Mouse (Mus musculus) small intestine, adult 2 months (tissue): ENCODE data around the gene Rbm4b. TPM values are rescaled to one million over a fixed set of nuclear protein-coding genes. Genes with fewer than 3 reads are reported as not detected.
"Not testable (repeated sequence)": the region's sequence is repeated elsewhere in the genome, so short reads cannot be mapped to it uniquely, and the experiment has no call there.

Experiments
- H3K27ac ChIP-seq: fragments of 200-500 bp; 2 replicates; pipeline ENCODE4 v1.5.1; 2012; ENCODE audit warnings: low read depth, low read length, control low read depth, inconsistent platforms; ENCODE audit not compliant: insufficient read depth
- H3K27me3 ChIP-seq: fragments of 200-500 bp; 2 replicates; pipeline ENCODE4 v1.6.1; 2012; ENCODE audit warnings: mild to moderate bottlenecking, moderate library complexity, low read length, inconsistent platforms; ENCODE audit not compliant: control insufficient read depth, insufficient read depth
- H3K36me3 ChIP-seq: fragments of 200-500 bp; 2 replicates; pipeline ENCODE4 v1.6.1; 2012; ENCODE audit warnings: mild to moderate bottlenecking, low read length, control low read depth, inconsistent platforms; ENCODE audit not compliant: control insufficient read depth, insufficient read depth
- H3K4me1 ChIP-seq: fragments of 200-500 bp; 2 replicates; pipeline ENCODE4 v1.6.1; 2012; ENCODE audit warnings: low read length, inconsistent platforms, mixed read lengths; ENCODE audit not compliant: control insufficient read depth, insufficient read depth, insufficient read length
- H3K4me3 ChIP-seq: fragments of 200-500 bp; 2 replicates; pipeline ENCODE4 v1.5.1; 2012; ENCODE audit warnings: low read depth, mild to moderate bottlenecking, control low read depth, inconsistent platforms, low read length, moderate library complexity
- CTCF ChIP-seq: fragments of 200-500 bp; IDR thresholded peaks from 2 replicates; pipeline ENCODE4 v1.5.1; 2012; ENCODE audit warnings: low read depth, mild to moderate bottlenecking, control low read depth, inconsistent platforms, low read length, moderate library complexity, mixed read lengths; ENCODE audit not compliant: insufficient replicate concordance, insufficient read length; ENCODE audit errors: extremely low read depth
- POLR2A ChIP-seq: fragments of 200-500 bp; IDR thresholded peaks from 2 replicates; pipeline ENCODE4 v1.6.1; 2012; ENCODE audit warnings: low read depth, mild to moderate bottlenecking, control low read depth, inconsistent platforms, low read length, moderate library complexity
- WGBS: fragments of 180-500 bp; shearing (Covaris S2); methylation state at CpG from one replicate; pipeline ENCODE4 v1.1.7; 2018; 5-methylcytosine and 5-hydroxymethylcytosine counted together
- polyA plus RNA-seq: library from polyadenylated mRNA; depleted of rRNA; stranded (reverse); fragments of >200 nt; gene quantifications from 2 replicates; pipeline ENCODE4 v1.2.3, GENCODE M21; 2012; rRNA removed

The Rbm4b gene
- polyA plus RNA-seq, 1 experiment, result 4.4 TPM

DNA sequence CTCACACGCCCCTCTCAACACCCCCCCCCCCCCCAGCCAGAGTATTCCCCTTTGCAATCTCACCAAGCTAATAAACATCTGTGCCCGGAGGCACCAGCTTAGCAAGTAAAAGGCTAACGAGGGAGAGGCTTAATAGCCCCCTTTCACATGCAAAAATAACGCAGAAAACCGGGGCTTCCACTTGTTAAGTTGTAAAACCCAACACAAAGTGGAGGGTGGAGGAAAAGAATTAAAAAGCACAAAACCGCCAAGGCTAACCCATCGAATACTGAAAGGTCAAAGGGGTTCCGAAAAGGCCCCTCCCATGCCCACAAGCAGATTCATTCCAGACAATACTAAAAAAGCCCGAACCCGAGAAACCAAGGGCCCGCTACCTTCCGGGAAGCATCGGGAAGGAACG is 54.0 kb downstream of the Rbm4b start:
- Histone ChIP-seq H3K27ac (no peak overlapping the region), H3K4me1 (peaks cover 8% of the 10 kb centered on the region; the same call in 1 of the 2 replicates), H3K36me3 (no peaks in the 10 kb centered on the region), H3K27me3 (no peaks in the 10 kb centered on the region), H3K4me3 (peak overlapping the region; percentile 78)
- under 1% methylated on average over 14 of the region's 14 CpGs for WGBS
- TF ChIP-seq CTCF (no peak), POLR2A (no peak)

DNA sequence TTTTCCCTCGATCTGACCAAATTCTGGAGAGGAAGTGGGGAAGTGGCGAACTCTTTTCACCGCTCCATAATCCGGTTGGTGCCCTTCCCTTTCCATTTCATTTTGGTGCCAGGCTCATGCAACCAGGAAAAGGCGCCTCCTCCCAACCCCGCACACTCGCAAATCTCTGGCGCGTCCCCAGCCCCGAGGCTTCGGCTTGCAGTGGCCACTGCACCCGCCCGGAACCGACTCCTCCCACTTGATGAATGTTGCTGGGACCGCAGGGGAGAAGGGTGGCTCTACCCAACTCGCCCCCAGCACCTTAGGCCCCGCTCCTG is 54.4 kb downstream of the Rbm4b start:
- Histone ChIP-seq H3K27ac (peak overlapping the region; percentile 81), H3K36me3 (no peaks in the 10 kb centered on the region), H3K27me3 (no peaks in the 10 kb centered on the region), H3K4me3 (peak overlapping the region; percentile 78), H3K4me1 (peaks cover 8% of the 10 kb centered on the region; the same call in 1 of the 2 replicates)
- TF ChIP-seq CTCF (no peak), POLR2A (no peak)
- under 1% methylated on average over 17 of the region's 17 CpGs for WGBS

DNA sequence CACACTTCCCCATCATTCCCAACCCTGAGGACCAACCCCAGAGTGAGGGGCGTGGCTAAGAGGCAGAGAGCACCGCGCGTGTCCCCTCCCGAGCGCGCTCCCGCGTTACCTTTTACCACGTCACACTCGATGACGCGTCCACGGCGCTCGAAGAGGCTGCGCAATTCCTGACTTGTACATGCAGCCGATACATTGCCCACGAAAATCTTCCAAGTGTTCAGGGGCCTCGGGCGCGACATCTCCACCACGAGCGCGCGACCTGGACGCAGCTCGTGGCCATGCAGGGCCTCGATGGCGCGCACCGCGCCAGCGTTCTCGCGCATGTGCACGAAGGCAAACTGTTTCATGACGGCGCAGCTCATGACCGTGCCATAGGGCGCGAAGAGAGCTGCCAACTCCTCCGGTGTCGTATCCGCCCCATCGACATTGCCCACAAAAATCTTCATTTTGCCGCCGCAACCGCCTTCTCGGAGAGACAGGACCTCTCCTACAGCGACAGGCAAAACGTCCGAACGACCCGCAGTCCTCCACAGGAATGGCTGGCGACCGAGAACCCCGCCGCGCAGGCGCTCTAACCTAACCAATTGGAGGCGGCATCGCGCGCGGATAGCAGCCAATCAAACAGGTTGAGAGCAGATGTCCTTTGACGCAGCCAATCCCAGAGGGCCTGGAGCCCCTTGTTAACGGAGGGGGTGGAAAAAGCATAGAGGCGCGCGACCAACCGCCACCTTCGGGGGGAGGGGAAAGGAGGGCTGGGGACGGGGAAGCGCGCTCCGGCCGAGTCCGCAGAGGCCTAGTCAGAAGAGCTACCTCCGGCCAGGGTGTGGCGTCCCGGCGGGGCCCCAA is 55.0 kb downstream of the Rbm4b start, which contains the start of the genes Gm21992 and Rbm14:
Gm21992 (minus strand) TSS at position 550 of the 846 bp plus-strand sequence.
Rbm14 (minus strand) TSS at position 572 of the 846 bp plus-strand sequence.
- no peaks in the 10 kb centered on the region for H3K36me3 ChIP-seq
- H3K4me3 ChIP-seq, result peak within 1 kb of the TSS; percentile 78
- WGBS, result under 1% methylated on average over 83 of the region's 83 CpGs
- H3K4me1 ChIP-seq, result peaks cover 8% of the 10 kb centered on the region; the same call in 1 of the 2 replicates
- no peaks in the 10 kb centered on the region for H3K27me3 ChIP-seq
- H3K27ac ChIP-seq, result peak within 1 kb of the TSS; percentile 84
- TF ChIP-seq CTCF (no peak), POLR2A (peak; percentile 93)

DNA sequence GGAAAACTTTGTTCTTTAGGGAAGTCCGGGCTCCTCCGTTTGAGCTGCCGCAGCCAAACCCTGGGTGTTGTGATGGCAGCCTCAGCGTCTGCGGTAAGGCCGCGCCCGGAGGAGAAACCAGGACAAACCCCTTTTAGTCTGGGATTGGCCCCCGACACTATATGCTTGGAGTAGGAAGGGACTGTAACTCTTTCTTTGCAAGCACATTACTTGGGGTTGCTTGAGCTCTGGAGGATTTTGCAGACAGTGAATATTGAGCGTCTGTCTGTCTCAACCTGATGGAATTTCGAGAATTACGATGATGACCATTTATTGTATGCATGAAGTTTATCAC is 55.6 kb downstream of the Rbm4b start:
- WGBS, result under 1% methylated on average over 12 of the region's 12 CpGs
- peak overlapping the region; percentile 62 for H3K4me3 ChIP-seq

DNA sequence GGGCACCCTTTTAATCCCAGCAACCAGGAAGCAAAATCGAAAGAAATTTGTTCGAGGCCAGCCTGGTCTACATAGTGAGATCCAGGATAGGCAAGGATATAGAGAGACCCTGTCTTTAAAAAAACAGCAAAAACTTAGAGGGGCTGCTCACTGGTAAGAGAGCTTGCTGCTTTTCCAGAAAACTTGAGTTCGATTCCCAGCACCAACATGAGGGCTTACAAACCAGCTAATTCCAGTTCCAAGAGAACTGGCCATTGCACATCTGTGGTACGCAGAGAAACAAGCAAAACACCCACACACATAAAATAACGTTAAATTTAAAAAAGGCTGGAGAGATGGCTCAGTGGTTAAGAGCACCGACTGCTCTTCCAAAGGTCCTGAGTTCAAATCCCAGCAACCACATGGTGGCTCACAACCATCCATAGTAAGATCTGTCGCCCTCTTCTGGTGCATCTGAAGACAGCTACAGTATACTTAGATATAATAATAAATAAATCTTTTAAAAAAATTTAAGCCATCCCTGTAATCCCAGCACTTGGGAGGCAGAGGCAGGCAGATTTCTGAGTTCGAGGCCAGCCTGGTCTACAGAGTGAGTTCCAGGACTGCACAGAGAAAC is 56.1 kb downstream of the Rbm4b start:
- not testable (repeated sequence) for H3K4me3 ChIP-seq, H3K27me3 ChIP-seq, H3K36me3 ChIP-seq
- 61% methylated on average over 8 of the region's 8 CpGs for WGBS
- Histone ChIP-seq H3K27ac (peak overlapping the region; percentile 84), H3K4me1 (peaks cover 14% of the 10 kb centered on the region; the same call in 1 of the 2 replicates)

More for the DNA sequence above, 55.6 kb downstream of the Rbm4b start:
- TF ChIP-seq CTCF, result no peak
- Histone ChIP-seq H3K36me3 (no peaks in the 10 kb centered on the region), H3K27me3 (no peaks in the 10 kb centered on the region), H3K27ac (peak overlapping the region; percentile 84), H3K4me1 (peaks cover 10% of the 10 kb centered on the region; the same call in 1 of the 2 replicates)

DNA sequence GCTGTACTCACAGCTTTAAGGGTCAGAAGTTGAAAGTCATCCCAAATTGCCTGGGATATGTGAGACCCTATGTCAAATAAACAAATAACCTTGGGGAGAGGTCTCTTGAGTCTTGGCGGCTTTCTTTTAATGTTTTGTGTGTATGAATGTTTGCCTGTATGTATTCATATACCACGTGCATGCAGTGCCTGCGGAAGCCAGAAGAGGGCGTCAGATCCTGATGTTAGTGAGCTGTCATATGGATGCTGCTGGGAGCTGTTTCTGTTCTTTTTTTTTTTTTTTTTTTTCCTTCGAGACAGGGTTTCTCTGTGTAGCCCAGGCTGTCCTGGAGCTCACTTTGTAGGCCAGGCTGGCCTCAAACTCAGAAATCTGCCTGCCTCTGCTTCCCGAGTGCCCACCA is 56.7 kb downstream of the Rbm4b start:
- TF ChIP-seq POLR2A (no peak), CTCF (peak; percentile 31; the same call in 1 of the 2 replicates)
- WGBS, result 92% methylated on average over 6 of the region's 6 CpGs
- Histone ChIP-seq H3K4me1 (peaks cover 16% of the 10 kb centered on the region; the same call in 1 of the 2 replicates), H3K4me3 (no peak overlapping the region), H3K27me3 (no peaks in the 10 kb centered on the region), H3K36me3 (no peaks in the 10 kb centered on the region), H3K27ac (no peak overlapping the region)

Other genes starting within 250 kb of the Rbm4b start
- gene Pcx, start 246.0 kb upstream of the Rbm4b start, polyA plus RNA-seq, result 31.3 and 44.9 TPM in 2 replicates
- gene Lrfn4, start 140.8 kb upstream of the Rbm4b start, polyA plus RNA-seq, result 9.8 and 12.0 TPM in 2 replicates
- 55.1 and 97.5 TPM in 2 replicates for gene Rce1, start 130.9 kb upstream of the Rbm4b start, polyA plus RNA-seq
- 2.1 TPM in 1 of 2 replicates, not detected in the other for gene Gm960, start 57.8 kb upstream of the Rbm4b start, polyA plus RNA-seq
- gene Sptbn2, start 45.3 kb upstream of the Rbm4b start, polyA plus RNA-seq, result 0.19 and 0.61 TPM in 2 replicates
- gene Rbm4, start 37.4 kb downstream of the Rbm4b start, polyA plus RNA-seq, result 27.1 and 33.5 TPM in 2 replicates
- 10.0 and 19.1 TPM in 2 replicates for gene Gm21992, start 55.1 kb downstream of the Rbm4b start, polyA plus RNA-seq
- 38.2 and 65.3 TPM in 2 replicates for gene Rbm14, start 55.1 kb downstream of the Rbm4b start, polyA plus RNA-seq
- gene Ccs, start 82.8 kb downstream of the Rbm4b start, polyA plus RNA-seq, result 24.8 and 41.9 TPM in 2 replicates
- gene Ccdc87, start 82.9 kb downstream of the Rbm4b start, polyA plus RNA-seq, result 0.09 and 0.11 TPM in 2 replicates
- 18.4 and 28.4 TPM in 2 replicates for gene Ctsf, start 98.6 kb downstream of the Rbm4b start, polyA plus RNA-seq
- 0.32 and 0.58 TPM in 2 replicates for gene Actn3, start 121.4 kb downstream of the Rbm4b start, polyA plus RNA-seq
- gene Zdhhc24, start 122.2 kb downstream of the Rbm4b start, polyA plus RNA-seq, result 13.4 and 22.3 TPM in 2 replicates
- gene Bbs1, start 150.1 kb downstream of the Rbm4b start, polyA plus RNA-seq, result 1.1 and 1.7 TPM in 2 replicates
- gene Dpp3, start 171.8 kb downstream of the Rbm4b start, polyA plus RNA-seq, result 66.9 and 132 TPM in 2 replicates
- 1.4 and 1.6 TPM in 2 replicates for gene Peli3, start 186.6 kb downstream of the Rbm4b start, polyA plus RNA-seq
- gene Mrpl11, start 205.7 kb downstream of the Rbm4b start, polyA plus RNA-seq, result 3.7 and 9.3 TPM in 2 replicates
- gene Npas4, start 233.8 kb downstream of the Rbm4b start, polyA plus RNA-seq, result 0.96 and 1.1 TPM in 2 replicates